Mouse (Mus musculus) bone marrow, adult 2 months (tissue): Measurements from ENCODE around the gene AC129217.1.

Experiments
- CTCF ChIP-seq: fragments of 200-500 bp; IDR thresholded peaks from 2 replicates; pipeline ENCODE4 v1.5.1; 2011; ENCODE audit warnings: low read length, control low read depth; ENCODE audit not compliant: control insufficient read depth, insufficient read depth
- POLR2A ChIP-seq: fragments of 200-500 bp; IDR thresholded peaks from 2 replicates; pipeline ENCODE4 v1.6.1; 2011; ENCODE audit warnings: low read depth, mild to moderate bottlenecking, control low read depth, low read length, borderline replicate concordance; ENCODE audit not compliant: control insufficient read depth

- TF ChIP-seq POLR2A (no peak), CTCF (no peak)
Observed at GRCm38 (mm10) chr19:8848356-8848755, 18.8 kb downstream of the AC129217.1 start.
